Mouse (Mus musculus) natural killer cell, adult 2 months (primary cell): ENCODE data around the gene Nr2f1.

Experiments used
- DNase-seq, 2 experiments: peaks; one replicate each; pipeline ENCODE4 v3.0.0; 2022; ENCODE audit warnings: low spot score in 2 of 2

Nr2f1 gene

DNA sequence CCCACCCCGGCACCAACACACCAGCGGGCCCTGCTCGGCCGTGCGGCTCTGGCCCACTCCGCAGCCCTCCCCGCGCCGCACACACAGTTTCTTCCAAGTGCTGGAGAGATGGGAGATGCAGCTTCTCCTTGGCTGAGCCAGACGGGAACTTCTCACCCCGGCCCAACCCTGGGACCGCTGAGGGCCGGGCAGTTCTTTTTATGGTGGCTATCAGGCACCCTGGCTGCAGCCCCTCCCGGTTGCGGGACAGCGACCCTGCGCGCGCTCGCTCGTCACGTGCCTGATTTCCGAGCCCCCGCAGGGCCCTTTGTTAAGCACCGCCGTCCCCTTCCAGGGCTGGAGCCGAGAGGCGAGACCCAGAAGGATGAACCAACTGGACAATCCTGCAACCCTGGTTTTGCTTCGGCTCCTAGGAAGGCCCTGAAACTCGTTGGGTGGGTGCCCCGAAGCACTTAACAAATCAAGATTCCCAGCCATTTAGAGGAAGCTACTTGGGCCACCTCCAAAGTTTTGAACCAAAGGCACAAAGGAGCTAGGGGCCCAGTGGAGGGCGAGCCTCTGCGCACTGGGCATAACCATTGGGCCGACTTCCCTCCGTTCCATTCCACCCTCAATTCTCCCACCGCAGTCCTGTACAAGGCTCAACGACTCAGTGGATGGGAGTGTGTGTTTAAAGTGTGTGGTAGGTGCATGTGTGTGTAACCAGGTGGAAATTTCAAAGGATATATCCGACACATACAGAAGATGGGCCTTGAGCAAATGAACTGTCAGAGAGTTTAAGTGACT lies 20.1 kb downstream of the Nr2f1 start:
- DNase-seq, result no peak

DNA sequence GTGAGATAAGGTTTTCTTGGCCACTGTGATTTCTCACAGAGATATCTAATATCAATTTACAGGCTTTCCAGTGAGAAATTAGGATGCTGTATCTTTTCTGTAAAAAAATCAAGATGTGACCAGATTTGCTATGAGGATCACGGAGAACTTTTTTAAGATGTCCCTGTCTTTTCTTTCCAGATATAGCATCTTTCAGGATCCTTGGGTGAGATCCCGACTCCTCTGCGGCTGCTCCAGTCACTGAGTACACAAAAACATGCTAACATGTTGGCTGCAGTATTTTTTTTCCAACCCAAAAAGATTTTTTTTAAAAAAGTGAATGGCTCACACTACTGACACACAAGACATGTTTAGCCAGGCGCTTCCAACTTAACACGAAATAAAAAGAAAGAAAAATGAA lies 20.8 kb downstream of the Nr2f1 start:
- no peak for DNase-seq

DNA sequence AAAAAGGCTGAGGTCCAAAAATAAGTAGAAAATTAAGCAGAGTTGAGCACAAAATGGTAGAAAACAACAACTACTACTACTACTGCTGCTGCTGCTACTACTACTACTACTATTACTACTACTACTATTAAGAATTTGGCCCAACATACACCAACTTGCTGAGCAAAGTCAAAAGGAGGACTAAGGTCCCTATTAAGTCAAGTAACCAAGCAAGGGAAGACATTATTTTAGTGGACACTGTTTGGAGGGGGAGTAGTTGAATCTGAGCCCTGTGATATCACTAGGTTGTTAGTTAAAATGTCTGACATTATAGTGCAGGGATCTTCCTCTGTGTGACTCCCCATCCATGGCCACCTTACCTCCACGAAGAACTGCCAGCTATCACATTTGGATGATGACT lies 21.5 kb downstream of the Nr2f1 start:
- no peak for DNase-seq

DNA sequence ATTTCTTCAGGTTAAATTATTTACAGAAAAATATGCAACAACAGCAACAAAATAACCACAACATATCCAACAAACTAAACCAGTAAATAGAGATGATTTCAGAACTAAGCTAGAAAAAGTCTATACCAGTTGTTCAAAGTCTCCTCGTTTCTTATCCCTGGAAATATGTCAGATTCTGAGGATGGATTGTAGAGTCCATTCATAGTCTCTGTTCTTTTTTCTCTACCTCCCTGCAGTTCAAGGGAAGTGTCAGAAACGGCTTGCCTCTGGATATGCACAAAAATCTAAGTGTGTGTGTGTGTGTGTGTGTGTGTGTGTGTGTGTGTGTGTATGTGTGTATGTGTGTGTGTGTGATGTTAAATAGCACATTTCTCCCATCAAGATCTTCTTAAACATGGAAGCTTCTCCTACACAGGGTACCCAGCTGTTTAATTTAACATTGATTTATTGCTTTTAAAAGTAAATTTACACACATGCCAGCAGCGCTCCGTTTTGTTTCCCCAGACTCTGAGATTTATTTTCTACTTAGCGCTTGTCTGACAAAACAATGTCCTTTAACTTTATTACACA lies 22.1 kb downstream of the Nr2f1 start:
- DNase-seq, result no peak

DNA sequence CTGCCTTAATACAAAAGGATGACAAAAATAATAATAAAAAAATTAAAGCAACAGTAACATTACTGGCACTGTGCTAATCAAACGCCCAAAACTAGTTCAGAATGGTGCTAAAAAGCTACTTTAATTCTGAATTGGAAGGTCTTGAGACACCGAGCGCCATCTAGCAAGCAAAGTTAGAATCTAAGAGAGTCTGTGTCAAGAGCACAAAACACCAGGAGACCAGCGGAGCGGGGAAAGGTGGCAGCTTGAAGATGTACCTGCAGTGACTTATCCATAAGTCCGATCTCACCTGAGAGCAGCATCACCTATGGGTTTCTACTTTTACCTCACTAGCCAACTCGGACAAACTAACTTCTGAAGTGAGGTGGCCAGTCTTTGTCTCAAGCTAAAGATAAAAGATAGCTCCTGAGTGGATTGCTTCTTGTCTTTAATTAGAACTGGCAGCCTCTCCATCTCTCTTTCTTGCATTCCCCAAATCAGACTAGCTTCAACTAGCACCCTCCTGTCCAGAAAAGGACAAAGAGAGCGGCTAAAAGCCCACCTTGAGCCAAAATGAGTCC lies 23.7 kb downstream of the Nr2f1 start:
- DNase-seq, result no peak

DNA sequence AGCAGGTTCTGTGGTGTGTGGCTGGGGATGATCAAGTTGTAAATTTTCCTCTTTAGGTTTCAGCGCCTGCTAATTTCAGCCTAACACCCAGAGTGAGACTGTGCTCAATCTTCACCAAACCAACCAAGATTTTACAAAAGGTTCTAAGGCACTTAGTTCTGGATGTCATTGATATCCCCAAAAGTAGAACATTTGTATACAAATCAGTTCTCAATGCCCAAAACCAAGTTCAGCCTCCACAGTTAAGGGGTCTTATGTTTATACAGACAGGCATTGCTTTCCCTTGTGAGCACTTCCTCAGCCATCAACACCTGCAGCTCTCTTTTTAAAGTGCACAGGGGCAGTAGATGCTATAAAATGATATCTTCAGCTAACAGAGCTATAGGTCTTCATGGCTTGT lies 24.7 kb downstream of the Nr2f1 start:
- no peak for DNase-seq

DNA sequence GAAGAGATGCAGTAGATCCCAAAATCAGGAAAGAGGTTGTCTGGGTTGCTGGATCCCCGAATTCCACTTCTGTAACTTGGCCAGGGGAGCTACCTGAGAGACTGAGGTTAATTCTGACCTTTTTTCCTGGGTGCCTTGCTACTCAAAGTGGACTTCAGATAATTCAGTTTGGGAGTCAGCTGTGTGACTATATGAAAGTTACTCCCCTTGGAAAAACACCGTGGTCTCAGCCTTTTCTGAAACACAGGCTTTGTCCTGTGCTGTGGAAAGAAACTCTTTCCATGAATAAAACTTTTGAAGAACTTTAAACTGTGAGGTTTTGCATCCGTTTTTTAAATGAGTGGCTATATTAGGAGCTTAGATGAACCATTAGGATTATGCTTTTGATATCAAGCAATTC lies 25.4 kb downstream of the Nr2f1 start:
- no peak for DNase-seq

DNA sequence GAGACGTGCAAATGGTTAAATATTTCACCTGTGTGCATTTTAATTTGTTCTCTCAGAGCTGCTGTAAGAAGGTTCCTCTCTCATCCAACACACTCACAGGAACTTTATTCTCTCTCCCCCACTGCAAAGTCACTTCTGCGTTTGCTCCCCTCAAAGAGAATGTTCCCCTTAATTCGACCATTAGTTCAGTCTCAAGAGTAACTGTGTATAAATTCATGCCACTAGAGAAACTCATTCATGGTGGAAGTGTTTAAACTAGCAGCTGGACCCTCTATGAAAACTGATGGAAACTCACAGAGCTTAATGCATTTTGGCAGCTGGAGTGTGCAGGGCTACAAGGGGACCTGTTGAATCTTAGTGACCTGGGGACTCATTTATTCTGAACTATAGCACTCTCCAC lies 26.7 kb downstream of the Nr2f1 start:
- DNase-seq, result no peak

DNA sequence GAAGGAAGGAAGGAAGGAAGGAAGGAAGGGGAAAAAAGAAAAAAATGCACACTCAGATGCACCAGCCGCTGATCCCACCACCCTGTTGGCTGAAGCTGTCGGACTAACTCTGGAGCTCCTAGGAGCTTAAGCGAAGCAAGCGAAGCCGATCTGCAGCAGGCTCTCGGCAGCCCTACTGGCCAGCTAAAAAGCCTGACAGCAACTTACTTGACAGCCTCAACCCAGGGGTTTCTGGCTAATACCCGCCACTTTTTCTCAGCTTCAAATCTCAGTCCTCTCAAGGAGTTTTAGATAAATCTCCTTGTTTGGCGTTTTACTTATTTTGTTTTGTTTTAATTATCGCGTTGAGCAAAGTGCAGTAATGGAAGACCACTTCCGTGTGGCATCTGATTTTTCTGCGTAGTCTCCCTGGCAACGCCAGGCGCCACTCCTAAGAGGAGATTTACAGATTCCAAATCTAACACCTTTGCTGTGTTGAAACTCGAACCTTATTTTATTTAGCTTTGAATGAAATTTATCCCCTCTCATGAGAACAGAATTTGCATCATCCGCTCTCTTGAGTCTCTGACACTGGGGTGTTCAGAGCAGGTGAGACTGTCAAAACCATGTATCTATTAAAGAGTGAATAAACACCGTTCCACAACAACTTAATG lies 27.4 kb downstream of the Nr2f1 start:
- DNase-seq, result no peak

DNA sequence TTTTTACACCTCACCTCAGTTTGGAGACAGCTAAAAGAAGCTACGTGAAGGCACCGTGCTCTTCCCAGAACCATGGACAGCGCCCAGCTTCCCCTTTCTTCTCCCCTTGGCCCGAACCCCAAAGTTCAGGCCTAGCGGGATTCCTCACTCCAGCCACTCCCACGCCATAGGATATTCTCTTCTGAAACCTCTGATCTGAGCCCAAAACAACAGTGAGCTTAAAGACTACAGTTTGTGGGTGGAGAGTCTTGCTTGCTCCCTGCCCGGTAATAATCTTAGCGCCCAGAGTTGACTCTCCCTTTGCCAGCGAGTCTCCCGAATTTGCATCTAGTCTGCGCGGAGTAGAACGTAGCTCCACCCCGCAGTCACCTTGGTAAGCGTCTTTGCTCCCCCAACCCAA lies 28.2 kb downstream of the Nr2f1 start:
- DNase-seq, result no peak

DNA sequence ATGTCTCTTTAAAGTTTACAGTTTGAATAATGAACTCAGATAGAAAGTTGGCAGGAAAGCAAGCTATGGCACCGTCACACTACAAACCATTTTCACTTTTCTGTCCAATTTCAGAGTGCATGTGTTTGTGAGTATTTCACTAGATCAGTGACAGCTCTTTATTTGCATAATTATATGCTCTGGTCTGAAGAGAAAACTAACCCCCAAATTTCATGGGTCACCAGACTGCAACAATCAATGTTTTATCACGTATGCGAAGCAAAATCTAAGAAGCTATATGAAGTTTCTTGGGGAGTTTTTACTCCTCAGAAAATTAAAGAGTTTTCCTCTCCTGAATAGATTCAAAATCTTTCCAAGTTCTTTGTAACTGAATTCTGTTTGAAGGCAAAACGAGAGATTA lies 31.4 kb downstream of the Nr2f1 start:
- no peak for DNase-seq

DNA sequence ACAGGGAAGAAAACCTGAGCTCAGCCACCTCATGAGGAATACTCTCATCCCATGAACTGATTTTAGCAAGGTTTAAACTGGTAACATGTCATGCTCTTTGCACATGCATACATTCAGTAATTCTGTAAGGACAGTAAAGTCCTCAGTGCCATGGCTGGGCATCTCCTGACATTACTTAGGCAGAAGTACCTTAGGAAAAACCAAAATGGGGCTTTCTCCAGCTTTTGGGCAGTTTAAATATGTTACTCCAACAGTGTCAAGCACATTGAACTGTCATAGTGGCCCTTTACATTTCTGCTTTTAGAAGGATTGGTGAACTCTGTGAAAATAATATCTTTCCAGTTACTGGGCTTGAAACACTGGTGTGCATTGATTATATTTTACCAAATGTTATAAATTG lies 34.6 kb downstream of the Nr2f1 start:
- no peak for DNase-seq

DNA sequence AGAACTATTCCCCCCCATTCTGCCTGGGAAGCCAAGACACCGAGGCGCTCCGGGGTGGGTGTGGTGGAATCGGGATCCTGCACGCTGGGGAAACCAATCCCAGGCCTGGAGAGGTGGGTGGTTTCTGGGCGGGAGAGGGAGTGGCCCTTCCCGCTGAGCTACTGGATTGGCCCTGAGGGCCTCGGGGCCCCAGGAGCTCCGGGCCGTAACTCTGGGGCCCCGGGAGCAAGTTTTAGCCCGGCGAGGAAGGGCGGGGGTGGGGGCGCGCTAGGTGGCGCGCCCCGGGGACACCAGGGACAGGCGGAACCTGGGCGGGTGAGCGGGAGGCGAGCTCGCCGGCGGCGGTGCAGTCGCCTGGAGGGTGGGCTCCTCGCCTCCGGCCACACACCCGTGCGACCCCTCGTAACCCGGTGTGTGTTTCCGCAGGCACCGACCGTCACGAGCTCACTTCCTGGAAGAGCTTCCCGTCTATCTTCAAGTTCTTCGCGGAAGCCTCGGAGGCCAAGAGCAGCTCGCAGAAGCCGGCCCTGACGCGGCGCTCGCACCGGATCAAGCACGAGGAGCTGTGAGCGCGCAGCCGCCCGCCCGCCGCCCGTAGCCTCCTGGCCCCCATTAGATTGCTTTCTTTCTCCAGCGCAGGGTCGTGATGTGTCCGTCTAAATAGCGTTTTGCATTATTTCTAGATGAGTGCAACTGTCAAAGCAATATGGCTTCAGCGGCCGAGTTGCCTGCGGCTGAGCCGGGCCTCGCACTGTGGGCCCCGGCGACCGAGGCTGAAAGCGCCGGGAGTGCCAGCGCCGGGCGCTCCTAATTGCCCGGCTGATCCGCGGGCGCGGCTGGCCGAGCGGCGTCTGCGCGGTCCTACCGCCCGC lies 36.2 kb downstream of the Nr2f1 start:
- DNase-seq, result peak; percentile 4 to 11

DNA sequence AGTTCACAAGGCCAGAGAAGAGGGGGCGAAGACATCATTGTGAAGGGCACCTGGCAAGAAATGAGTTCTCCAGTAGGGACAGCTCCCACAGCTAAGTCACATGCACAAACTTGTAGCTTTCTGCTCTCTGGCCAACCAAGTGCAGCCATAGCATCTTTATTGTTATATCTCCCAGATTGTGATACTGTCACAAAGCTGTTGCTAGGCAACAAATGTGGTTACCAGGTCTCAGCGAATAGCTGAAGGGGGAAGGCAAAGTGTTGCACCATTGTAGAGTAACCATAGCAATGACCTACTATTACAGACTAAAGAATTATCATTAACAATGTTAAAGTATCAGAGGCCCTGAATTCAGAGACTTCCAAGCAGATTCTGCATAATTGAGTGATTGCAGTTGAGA lies 37.4 kb downstream of the Nr2f1 start:
- peak in 1 of 2 experiments; percentile 11 for DNase-seq

DNA sequence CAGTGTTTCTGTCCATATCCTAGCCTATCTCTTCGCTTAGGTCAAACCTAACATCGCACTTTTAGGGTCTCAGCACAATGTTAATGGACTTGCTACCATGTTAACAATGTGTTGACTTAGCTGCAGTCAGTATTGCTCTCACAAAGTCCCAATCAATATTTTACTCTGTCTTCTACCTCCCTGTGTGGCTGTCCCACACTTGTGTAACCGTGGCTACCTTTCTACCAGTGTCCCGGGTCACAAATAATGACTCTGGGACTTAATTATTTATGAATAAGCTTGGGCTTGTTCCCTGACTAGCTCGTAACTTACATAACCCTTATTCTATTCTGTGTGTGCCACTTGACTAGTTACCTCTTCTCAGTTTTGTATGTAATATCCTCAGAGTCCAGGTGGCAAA lies 42.1 kb downstream of the Nr2f1 start:
- no peak for DNase-seq
